Mouse (Mus musculus): Measurements from ENCODE around the gene Iffo2.

Gene Iffo2

GRCm38 (mm10) chr4:139572928-139573512, 42.7 kb downstream of the Iffo2 start:
- ChIA-PET POLR2A (interaction anchor here in 3 of 4 experiments (0.6 to 4.4 kb wide), 25 partner anchors 11 to 442 kb away, joined by 3 to 48 read pairs (median 6); partner anchors contain the start of genes Aldh4a1 (in 3 of the 3) and Minos1 (in 1 of the 3)), CTCF (interaction anchor here (0.6 to 3.3 kb wide), 18 partner anchors 10 to 102 kb away, joined by 3 to 47 read pairs (median 5); partner anchors contain the start of gene Gm21969 (in 2 of the 4))

GRCm38 (mm10) chr4:139574156-139574798, 43.9 kb downstream of the Iffo2 start:
- CTCF ChIA-PET: interaction anchor here (0.5 to 3.3 kb wide), 44 partner anchors 9 to 1664 kb away, joined by 3 to 47 read pairs (median 4); partner anchors contain the start of genes Gm21969 (in 3 of the 4), Akr7a5 (in 1 of the 4), Aldh4a1 (in 1 of the 4) and Pqlc2 (in 1 of the 4)
- POLR2A ChIA-PET: interaction anchor here in 3 of 4 experiments (0.5 to 4.4 kb wide), 59 partner anchors 8 to 1050 kb away, joined by 3 to 48 read pairs (median 5); partner anchors contain the start of genes Aldh4a1 (in 3 of the 3), Gm21969 (in 2 of the 3), Capzb (in 1 of the 3) and Minos1 (in 1 of the 3)

GRCm38 (mm10) chr4:139574799-139575672, 44.7 kb downstream of the Iffo2 start:
- ChIA-PET POLR2A (interaction anchor here in 3 of 4 experiments (0.6 to 4.4 kb wide), 55 partner anchors 8 to 574 kb away, joined by 3 to 48 read pairs (median 5); partner anchors contain the start of genes Aldh4a1 (in 3 of the 3), Gm21969 (in 2 of the 3), Capzb (in 1 of the 3) and Minos1 (in 1 of the 3)), CTCF (interaction anchor here (0.6 to 3.3 kb wide), 39 partner anchors 8 to 585 kb away, joined by 3 to 47 read pairs (median 4); partner anchors contain the start of genes Gm21969 (in 3 of the 4), Akr7a5 (in 1 of the 4), Aldh4a1 (in 1 of the 4) and Pqlc2 (in 1 of the 4))

- ChIA-PET CTCF (interaction anchor here in 3 of 4 experiments (0.6 to 3.3 kb wide), 7 partner anchors 12 to 233 kb away, joined by 3 to 47 read pairs (median 12); partner anchors contain the start of gene Gm21969 (in 2 of the 3)), POLR2A (interaction anchor here in 3 of 4 experiments (0.6 to 4.4 kb wide), 15 partner anchors 9 to 246 kb away, joined by 3 to 48 read pairs (median 6); partner anchors contain the start of gene Aldh4a1 (in 2 of the 3))
Measured at GRCm38 (mm10) chr4:139575673-139576003, 45.3 kb downstream of the Iffo2 start.

- ChIA-PET POLR2A (interaction anchor here in 2 of 4 experiments (0.7 to 4.4 kb wide), 6 partner anchors 8 to 246 kb away, joined by 3 to 48 read pairs (median 8); partner anchors contain the start of gene Aldh4a1 (in 1 of the 2)), CTCF (interaction anchor here in 2 of 4 experiments (1.3 to 2.4 kb wide), 2 partner anchors 26 kb away, joined by 4 to 16 read pairs; partner anchors contain the start of gene Gm21969 (in 1 of the 2))
Measured at GRCm38 (mm10) chr4:139576251-139576880, 46.0 kb downstream of the Iffo2 start.

- POLR2A ChIA-PET: interaction anchor here in 2 of 4 experiments (0.7 to 4.4 kb wide), 3 partner anchors 8 to 90 kb away, joined by 3 to 48 read pairs (median 13); partner anchors contain the start of gene Aldh4a1 (in 1 of the 2)
Measured at GRCm38 (mm10) chr4:139577006-139577405, 46.7 kb downstream of the Iffo2 start.

GRCm38 (mm10) chr4:139578389-139578788, 48.0 kb downstream of the Iffo2 start:
- POLR2A ChIA-PET: interaction anchor here in 3 of 4 experiments (0.6 to 1.4 kb wide), 5 partner anchors 10 to 242 kb away, joined by 3 to 5 read pairs (median 4); no protein-coding TSS in a partner anchor
- CTCF ChIA-PET: interaction anchor here (0.6 to 1.7 kb wide), 8 partner anchors 10 to 659 kb away, joined by 3 to 12 read pairs (median 4); partner anchors contain the start of gene Gm21969 (in 1 of the 4)

More at GRCm38 (mm10) chr4:139577006-139577405, 46.7 kb downstream of the Iffo2 start:
- CTCF ChIA-PET: interaction anchor here in 1 of 4 experiments (1.3 kb wide), 1 partner anchor 26 kb away, joined by 4 read pairs; no protein-coding TSS in a partner anchor

GRCm38 (mm10) chr4:139579003-139579402, 48.7 kb downstream of the Iffo2 start:
- POLR2A ChIA-PET: interaction anchor here in 2 of 4 experiments (0.6 to 1.4 kb wide), 2 partner anchors 9 to 243 kb away, joined by 3 read pairs; no protein-coding TSS in a partner anchor
- CTCF ChIA-PET: interaction anchor here in 2 of 4 experiments (1.0 to 1.7 kb wide), 4 partner anchors 10 to 33 kb away, joined by 3 to 4 read pairs (median 3); partner anchors contain the start of gene Gm21969 (in 1 of the 2)

GRCm38 (mm10) chr4:139579466-139579865, 49.1 kb downstream of the Iffo2 start:
- POLR2A ChIA-PET: interaction anchor here in 2 of 4 experiments (0.7 to 1.4 kb wide), 4 partner anchors 9 to 37 kb away, joined by 3 to 5 read pairs (median 3); partner anchors contain the start of gene Gm21969 (in 1 of the 2)

GRCm38 (mm10) chr4:139580663-139581336, 50.5 kb downstream of the Iffo2 start:
- CTCF ChIA-PET: interaction anchor here (0.5 to 3.4 kb wide), 10 partner anchors 22 to 691 kb away, joined by 3 to 20 read pairs (median 4); partner anchors contain the start of gene Gm21969 (in 4 of the 4)
- POLR2A ChIA-PET: interaction anchor here in 1 of 4 experiments (0.9 to 1.3 kb wide), 3 partner anchors 12 to 42 kb away, joined by 3 to 4 read pairs (median 4); partner anchors contain the start of genes Aldh4a1 and Gm21969

More at GRCm38 (mm10) chr4:139579466-139579865, 49.1 kb downstream of the Iffo2 start:
- CTCF ChIA-PET: interaction anchor here in 1 of 4 experiments (1.7 kb wide), 1 partner anchor 32 kb away, joined by 3 read pairs; no protein-coding TSS in a partner anchor

- POLR2A ChIA-PET: interaction anchor here in 2 of 4 experiments (0.9 to 1.1 kb wide), 3 partner anchors 12 to 41 kb away, joined by 3 to 4 read pairs (median 4); partner anchors contain the start of gene Aldh4a1 (in 1 of the 2)
- CTCF ChIA-PET: interaction anchor here (0.5 to 3.4 kb wide), 7 partner anchors 21 to 448 kb away, joined by 3 to 20 read pairs (median 6); partner anchors contain the start of gene Gm21969 (in 4 of the 4)
Measured at GRCm38 (mm10) chr4:139581427-139582051, 51.2 kb downstream of the Iffo2 start.

GRCm38 (mm10) chr4:139582346-139582745, 52.0 kb downstream of the Iffo2 start:
- ChIA-PET POLR2A (interaction anchor here in 2 of 4 experiments (1.0 to 6.3 kb wide), 4 partner anchors 8 to 11 kb away, joined by 3 to 48 read pairs (median 4); no protein-coding TSS in a partner anchor), CTCF (interaction anchor here in 3 of 4 experiments (1.1 to 3.4 kb wide), 7 partner anchors 8 to 112 kb away, joined by 3 to 20 read pairs (median 11); partner anchors contain the start of gene Gm21969 (in 2 of the 3))

GRCm38 (mm10) chr4:139582903-139583302, 52.6 kb downstream of the Iffo2 start:
- CTCF ChIA-PET: interaction anchor here in 3 of 4 experiments (1.1 to 3.4 kb wide), 7 partner anchors 9 to 113 kb away, joined by 3 to 20 read pairs (median 6); partner anchors contain the start of gene Gm21969 (in 2 of the 3)
- POLR2A ChIA-PET: interaction anchor here in 3 of 4 experiments (1.0 to 6.3 kb wide), 5 partner anchors 8 to 12 kb away, joined by 3 to 48 read pairs (median 3); no protein-coding TSS in a partner anchor

- POLR2A ChIA-PET: interaction anchor here (0.6 to 6.3 kb wide), 11 partner anchors 8 to 992 kb away, joined by 3 to 48 read pairs (median 3); partner anchors contain the start of gene Gm21969 (in 1 of the 4)
- CTCF ChIA-PET: interaction anchor here (0.5 to 3.4 kb wide), 10 partner anchors 10 to 289 kb away, joined by 3 to 20 read pairs (median 6); partner anchors contain the start of gene Gm21969 (in 3 of the 4)
Measured at GRCm38 (mm10) chr4:139583629-139584245, 53.4 kb downstream of the Iffo2 start.
